Mouse (Mus musculus) heart, postnatal 0 days (tissue): ENCODE measurements around the gene Mtx2. TPM values are rescaled to one million over a fixed set of nuclear protein-coding genes. Genes with fewer than 3 reads are reported as not detected.

ENCODE experiments used
- ATAC-seq: fragments of 200-750 bp; cut with Nextera tagmentation; 2 replicates; pipeline ENCODE4 v1.8.0; 2017; ENCODE audit warnings: low read depth, moderate number of reproducible peaks, moderate library complexity; ENCODE audit not compliant: insufficient read depth
- DNase-seq: peaks from one replicate; pipeline ENCODE4 v3.0.0-alpha.2; 2016; ENCODE audit warnings: low spot score
- H3K27ac ChIP-seq: fragments of 300-500 bp; sonication (generic); 2 replicates; pipeline ENCODE4 v1.5.1; 2014; ENCODE audit warnings: low read depth, mild to moderate bottlenecking
- H3K27me3 ChIP-seq: fragments of 300-500 bp; sonication (generic); 2 replicates; pipeline ENCODE4 v1.6.1; 2014; ENCODE audit warnings: low read length, mixed read lengths; ENCODE audit not compliant: control insufficient read depth, insufficient read depth
- H3K36me3 ChIP-seq: fragments of 300-500 bp; sonication (generic); replicated peaks from 2 replicates; pipeline ENCODE4 v1.6.1; 2014; ENCODE audit warnings: low read length, mixed read lengths; ENCODE audit not compliant: control insufficient read depth, insufficient read depth
- H3K4me1 ChIP-seq: fragments of 300-500 bp; sonication (generic); 2 replicates; pipeline ENCODE4 v1.6.1; 2014; ENCODE audit warnings: antibody characterized with exemption; ENCODE audit not compliant: control insufficient read depth, insufficient read depth
- H3K4me2 ChIP-seq: fragments of 300-500 bp; sonication (generic); 2 replicates; pipeline ENCODE4 v1.6.1; 2014; ENCODE audit warnings: low read depth, mild to moderate bottlenecking, low read length, moderate library complexity
- H3K4me3 ChIP-seq: fragments of 300-500 bp; sonication (generic); 2 replicates; pipeline ENCODE4 v1.5.1; 2014; ENCODE audit warnings: low read depth, low read length
- H3K9ac ChIP-seq: fragments of 300-500 bp; sonication (generic); replicated peaks from 2 replicates; pipeline ENCODE4 v1.6.1; 2014; ENCODE audit warnings: low read depth, low read length, mixed read lengths
- H3K9me3 ChIP-seq: fragments of 300-500 bp; sonication (generic); replicated peaks from 2 replicates; pipeline ENCODE4 v1.6.1; 2016; ENCODE audit warnings: low read length; ENCODE audit not compliant: control insufficient read depth
- CTCF ChIP-seq: IDR thresholded peaks from 2 replicates; pipeline ENCODE4 v1.5.1; 2016; ENCODE audit warnings: antibody characterized with exemption, control low read depth, low read depth
- EP300 ChIP-seq: IDR thresholded peaks from 2 replicates; pipeline ENCODE4 v1.6.1; 2016; ENCODE audit warnings: antibody characterized with exemption, low read depth
- WGBS: fragments of 180-500 bp; shearing (Covaris S2); extraction: QIAGEN DNeasy Blood & Tissue Kit; methylation state at CpG from one replicate; pipeline ENCODE4 v1.1.7; 2014; 5-methylcytosine and 5-hydroxymethylcytosine counted together
- polyA plus RNA-seq: library from polyadenylated mRNA; unstranded; fragments of >200 nt; fragmentation: Nextera tagmentation; extraction: Ambion mirVana; gene quantifications from 2 replicates; pipeline ENCODE4 v1.2.1, GENCODE M21; 2015
- total RNA-seq: library from RNA; depleted of rRNA; stranded (reverse); fragments of >200 nt; gene quantifications from 2 replicates; pipeline ENCODE4 v1.2.3, GENCODE M21; 2014; ENCODE audit warnings: low replicate concordance

The Mtx2 gene
- total and polyA plus RNA-seq, 2 experiments from 2014 or later, result 163 to 198 TPM

DNA sequence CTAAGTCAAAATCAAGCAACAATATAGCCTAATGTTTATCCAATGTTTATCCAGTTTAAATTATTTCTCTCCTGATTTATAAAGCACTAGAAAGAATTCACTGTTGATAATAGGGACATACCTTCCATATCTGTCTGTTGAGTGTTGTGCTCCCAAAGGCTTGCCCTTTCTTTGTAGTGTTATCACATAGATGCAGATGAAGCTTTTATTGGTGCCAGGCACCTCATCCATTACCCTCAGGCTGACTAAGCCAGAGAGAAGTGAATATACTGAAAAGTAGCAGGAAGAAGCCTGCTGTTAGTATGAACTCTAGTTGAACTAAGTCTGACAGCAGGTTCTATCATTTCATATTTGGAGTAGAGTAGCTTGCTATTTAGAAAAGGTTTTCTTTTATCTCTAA, 39.8 kb downstream of the Mtx2 start:
- H3K27me3 ChIP-seq, result no peaks in the 10 kb centered on the region
- no peak for ATAC-seq
- H3K4me2 ChIP-seq, result no peak overlapping the region
- peaks cover 12% of the 10 kb centered on the region for H3K36me3 ChIP-seq
- no peak overlapping the region for H3K4me3 ChIP-seq
- no peaks in the 10 kb centered on the region; the same call in 1 of the 2 replicates for H3K9me3 ChIP-seq
- no peaks in the 10 kb centered on the region for H3K4me1 ChIP-seq
- DNase-seq, result no peak
- no peak overlapping the region for H3K27ac ChIP-seq
- H3K9ac ChIP-seq, result no peak overlapping the region
- no peak for TF ChIP-seq CTCF

DNA sequence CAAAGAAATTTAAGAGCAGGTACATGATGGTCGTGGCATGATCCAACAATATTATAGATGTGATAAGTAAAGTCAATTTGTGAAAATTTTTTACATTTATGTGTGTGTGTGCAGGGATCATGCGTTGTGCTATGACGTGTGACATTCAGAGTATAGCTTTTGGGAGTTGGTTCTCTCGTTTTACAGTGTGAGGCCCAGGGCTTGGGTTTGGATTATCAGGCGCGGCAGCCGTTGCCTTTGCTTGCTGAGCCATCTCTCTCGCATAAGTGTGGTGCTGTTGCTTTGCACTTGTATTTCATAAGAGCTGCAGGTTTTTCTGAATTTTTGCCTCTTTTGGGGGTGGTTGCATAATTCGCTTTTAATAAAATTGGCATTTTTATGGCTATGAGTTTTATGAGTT, 48.4 kb downstream of the Mtx2 start:
- 91% methylated on average over 9 of the region's 9 CpGs for WGBS
- no peak overlapping the region for H3K4me3 ChIP-seq
- no peak for TF ChIP-seq EP300
- no peak overlapping the region for H3K27ac ChIP-seq
- DNase-seq (no peak), ATAC-seq (no peak)
- no peaks in the 10 kb centered on the region for H3K9me3 ChIP-seq
- H3K4me1 ChIP-seq, result peaks cover 5% of the 10 kb centered on the region; the same call in 1 of the 2 replicates
- no peaks in the 10 kb centered on the region for H3K27me3 ChIP-seq
- no peak overlapping the region for H3K4me2 ChIP-seq
- no peak overlapping the region for H3K9ac ChIP-seq
- H3K36me3 ChIP-seq, result peaks cover 21% of the 10 kb centered on the region

DNA sequence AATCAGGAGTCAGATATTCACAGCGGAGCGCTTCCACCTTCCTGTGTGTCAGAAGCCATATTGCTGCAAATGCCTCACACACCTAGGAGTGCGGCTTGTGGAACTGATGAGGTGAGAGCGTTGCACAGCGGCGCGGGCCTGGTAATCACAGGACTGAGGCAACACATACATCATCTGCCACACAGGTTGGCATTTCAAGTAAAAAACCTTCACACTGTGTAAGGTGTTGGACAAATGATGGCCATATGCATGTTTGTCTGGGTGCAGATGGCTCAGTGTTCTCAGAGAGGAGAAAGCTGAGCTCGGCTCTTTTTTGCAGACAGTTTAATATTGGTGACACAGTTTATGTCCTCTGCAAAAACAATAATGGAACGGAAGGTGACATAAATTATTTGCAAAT, 58.8 kb downstream of the Mtx2 start:
- TF ChIP-seq CTCF (no peak), EP300 (no peak)
- H3K27me3 ChIP-seq, result no peaks in the 10 kb centered on the region
- no peak overlapping the region for H3K4me3 ChIP-seq
- no peaks in the 10 kb centered on the region for H3K36me3 ChIP-seq
- DNase-seq (no peak), ATAC-seq (no peak)
- H3K27ac ChIP-seq, result no peak overlapping the region
- H3K9me3 ChIP-seq, result no peaks in the 10 kb centered on the region
- no peaks in the 10 kb centered on the region for H3K4me1 ChIP-seq
- no peak overlapping the region for H3K4me2 ChIP-seq
- no peak overlapping the region for H3K9ac ChIP-seq
- 96% methylated on average over 9 of the region's 9 CpGs for WGBS

DNA sequence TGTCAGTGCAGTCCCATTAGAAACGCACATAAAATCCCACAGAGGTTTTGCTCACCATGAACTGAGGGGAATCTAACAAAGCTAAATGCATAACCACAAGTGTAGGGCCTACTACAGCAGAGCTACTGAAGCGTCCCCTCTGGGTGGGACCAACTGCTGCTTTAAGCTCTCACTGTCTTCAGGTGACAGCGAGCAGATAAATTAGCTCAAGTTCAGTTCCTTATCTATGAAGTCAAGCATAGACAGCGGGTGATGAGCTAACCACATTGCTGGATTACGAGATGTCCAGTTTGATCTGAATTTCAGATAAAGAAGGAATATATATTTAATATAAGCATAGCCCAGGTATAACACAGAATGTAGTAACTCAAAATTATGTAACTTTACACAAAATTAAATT, 66.3 kb downstream of the Mtx2 start:
- ATAC-seq, result no peak
- no peak overlapping the region for H3K4me2 ChIP-seq
- H3K27me3 ChIP-seq, result no peaks in the 10 kb centered on the region

DNA sequence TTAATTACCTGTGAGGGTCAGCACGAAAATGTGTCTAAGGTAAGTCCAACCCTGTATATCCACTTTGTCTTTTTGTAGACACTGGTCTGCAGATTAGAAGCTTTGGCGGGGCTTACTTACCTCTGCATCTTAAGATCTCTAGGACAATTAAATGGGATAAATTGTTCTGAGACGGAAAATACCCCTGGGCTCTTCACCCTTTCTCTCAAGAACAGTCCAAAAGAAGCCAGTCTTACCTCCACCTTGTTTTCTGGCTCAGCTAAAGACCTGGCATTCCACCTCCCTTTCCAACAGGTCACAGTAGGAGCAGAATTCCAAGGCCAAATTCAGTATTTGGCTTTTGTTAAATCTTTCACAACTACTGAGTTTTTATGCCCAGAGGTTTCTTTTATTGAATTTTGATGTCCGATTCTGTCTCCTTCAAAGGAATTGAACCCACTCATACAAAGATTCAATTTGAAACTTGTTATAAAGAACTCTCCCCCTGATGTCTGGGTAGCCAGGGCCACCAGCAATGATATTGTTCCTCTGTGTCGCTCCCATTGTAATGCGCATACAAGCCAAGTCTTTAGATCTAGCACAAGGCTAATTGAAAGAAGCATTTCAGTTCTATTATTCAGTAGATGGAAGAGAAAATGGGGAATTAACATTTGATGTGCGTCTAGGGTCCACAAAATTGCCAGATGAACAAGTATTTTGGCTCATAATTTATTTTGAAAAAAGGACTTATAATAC, 67.4 kb downstream of the Mtx2 start:
- 87% methylated on average over 7 of the region's 7 CpGs for WGBS
- TF ChIP-seq CTCF, result no peak
- no peak for TF ChIP-seq EP300

More for the DNA sequence above, 66.3 kb downstream of the Mtx2 start:
- Histone ChIP-seq H3K9me3 (no peaks in the 10 kb centered on the region), H3K4me1 (no peaks in the 10 kb centered on the region), H3K9ac (no peak overlapping the region), H3K27ac (no peak overlapping the region), H3K36me3 (no peaks in the 10 kb centered on the region), H3K4me3 (no peak overlapping the region)
- no peak for DNase-seq
- TF ChIP-seq CTCF, result no peak
- no peak for TF ChIP-seq EP300
- WGBS, result 64% methylated on average over 5 of the region's 5 CpGs

DNA sequence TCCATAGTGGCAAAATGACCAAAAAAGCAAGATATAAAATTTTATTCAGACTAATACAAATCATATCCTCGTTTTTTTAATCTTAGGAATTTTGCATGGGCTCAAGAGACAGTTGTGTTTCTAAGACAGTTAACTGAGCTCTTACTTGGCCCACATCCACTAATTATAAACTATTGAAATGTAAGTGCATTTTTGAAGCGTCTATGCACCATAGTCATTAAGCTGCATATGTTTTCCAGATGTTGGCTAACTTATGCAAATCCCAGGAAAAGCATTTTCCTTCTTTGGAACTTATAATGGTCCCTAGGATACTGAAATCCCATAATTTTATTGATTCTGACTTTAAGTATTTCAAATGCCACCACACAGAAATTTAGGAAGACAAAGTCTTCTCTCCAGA, 68.5 kb downstream of the Mtx2 start:
- no peak for DNase-seq
- Histone ChIP-seq H3K4me2 (no peak overlapping the region), H3K27me3 (no peaks in the 10 kb centered on the region), H3K4me3 (no peak overlapping the region), H3K9ac (no peak overlapping the region), H3K36me3 (no peaks in the 10 kb centered on the region), H3K4me1 (no peaks in the 10 kb centered on the region), H3K27ac (no peak overlapping the region), H3K9me3 (no peaks in the 10 kb centered on the region)
- no peak for ATAC-seq
- WGBS, result 52% methylated on average over 2 of the region's 2 CpGs
- TF ChIP-seq CTCF (no peak), EP300 (no peak)

More for the DNA sequence above, 67.4 kb downstream of the Mtx2 start:
- ATAC-seq (no peak), DNase-seq (no peak)
- Histone ChIP-seq H3K36me3 (no peaks in the 10 kb centered on the region), H3K27ac (no peak overlapping the region), H3K27me3 (no peaks in the 10 kb centered on the region), H3K4me2 (no peak overlapping the region), H3K4me1 (no peaks in the 10 kb centered on the region), H3K9ac (no peak overlapping the region), H3K4me3 (no peak overlapping the region), H3K9me3 (no peaks in the 10 kb centered on the region)
